In genomic region chr9:90270944-90271295, GRCm38 (mm10) we compare ENCODE assay signal across 8 mouse cellular contexts. TPM values are rescaled to one million over a fixed set of nuclear protein-coding genes. Genes with fewer than 3 reads are reported as not detected.
DNase-seq lines count a peak whose midpoint lies in the region; ATAC-seq and TF ChIP-seq lines count a peak whose summit lies in the region.

No protein-coding gene starts in this region.

- H3K9me3 ChIP-seq in forebrain, embryonic 10.5 days, result no peaks in the 10 kb centered on the region
- no peaks in the 10 kb centered on the region for H3K9me3 ChIP-seq in liver, embryonic 12.5 days (replicated peaks)
- no peaks in the 10 kb centered on the region for H3K9me3 ChIP-seq in stomach, embryonic 15.5 days

- TF ChIP-seq CTCF in spleen, adult 2 months (IDR thresholded peaks at IDR 0.05; ENCODE audit: extremely low read depth, insufficient read depth, insufficient read length, insufficient replicate concordance), result no peak

- H3K9ac ChIP-seq in liver, embryonic 12.5 days, result peak overlapping the region; percentile 92
- H3K9ac ChIP-seq in stomach, embryonic 15.5 days, result peak overlapping the region; percentile 84; the same call in 1 of the 2 replicates

- no peaks in the 10 kb centered on the region for H3K27me3 ChIP-seq in spleen, adult 2 months (ENCODE audit: control insufficient read depth, insufficient read depth, low read length)
- peaks cover 13% of the 10 kb centered on the region for H3K27me3 ChIP-seq in forebrain, embryonic 10.5 days (ENCODE audit: poor library complexity, severe bottlenecking)
- H3K27me3 ChIP-seq in liver, embryonic 12.5 days (replicated peaks), result no peaks in the 10 kb centered on the region
- H3K27me3 ChIP-seq in stomach, embryonic 15.5 days (replicated peaks), result no peaks in the 10 kb centered on the region

- H3K4me3 ChIP-seq in spleen, adult 2 months (ENCODE audit: extremely low read depth, insufficient read depth, insufficient read length), result peak overlapping the region; percentile 84
- peak overlapping the region; percentile 84 for H3K4me3 ChIP-seq in forebrain, embryonic 10.5 days
- H3K4me3 ChIP-seq in liver, embryonic 12.5 days, result peak overlapping the region; percentile 92
- H3K4me3 ChIP-seq in stomach, embryonic 15.5 days (replicated peaks), result peak overlapping the region; percentile 91

- peak overlapping the region; percentile 89 for H3K4me2 ChIP-seq in liver, embryonic 12.5 days
- H3K4me2 ChIP-seq in stomach, embryonic 15.5 days, result peak overlapping the region; percentile 84

- ATAC-seq in liver, embryonic 12.5 days, result peak; percentile 6; the same call in 1 of the 2 replicates
- ATAC-seq in stomach, embryonic 15.5 days (ENCODE audit: insufficient read depth, low FRiP score, low read depth), result peak; percentile 42; the same call in 1 of the 2 replicates

- H3K36me3 ChIP-seq in spleen, adult 2 months (ENCODE audit: control insufficient read depth, insufficient read depth, low read length), result no peaks in the 10 kb centered on the region
- no peaks in the 10 kb centered on the region; the same call in 1 of the 2 replicates for H3K36me3 ChIP-seq in forebrain, embryonic 10.5 days (replicated peaks)
- peaks cover 21% of the 10 kb centered on the region for H3K36me3 ChIP-seq in liver, embryonic 12.5 days
- no peaks in the 10 kb centered on the region for H3K36me3 ChIP-seq in stomach, embryonic 15.5 days

- no peak for DNase-seq in spleen, adult 2 months (ENCODE audit: low read depth in 1 of 2, low spot score in 2 of 2)
- no peak for DNase-seq in spleen, adult 18-20 months
- DNase-seq in forebrain, embryonic 10.5 days (ENCODE audit: extremely low spot score, low spot score), result no peak
- no peak for DNase-seq in left cerebral cortex, postnatal 36 days (ENCODE audit: low spot score in 2 of 2)
- no peak for DNase-seq in thymus, postnatal 10 days (ENCODE audit: low spot score in 2 of 2)
- DNase-seq in kidney, postnatal 10 days, result no peak

- peaks cover 2% of the 10 kb centered on the region; the same call in 1 of the 2 replicates for H3K4me1 ChIP-seq in spleen, adult 2 months (ENCODE audit: control insufficient read depth, insufficient read depth, insufficient read length)
- H3K4me1 ChIP-seq in forebrain, embryonic 10.5 days, result peaks cover 21% of the 10 kb centered on the region
- peaks cover 60% of the 10 kb centered on the region for H3K4me1 ChIP-seq in liver, embryonic 12.5 days
- H3K4me1 ChIP-seq in stomach, embryonic 15.5 days, result peaks cover 16% of the 10 kb centered on the region

- 10% methylated on average over 11 of the region's 11 CpGs for WGBS in spleen, adult 2 months
- 28% methylated on average over 11 of the region's 11 CpGs for WGBS in forebrain, embryonic 10.5 days
- WGBS in liver, embryonic 12.5 days (ENCODE audit: insufficient replicate concordance), result 17% methylated on average over 11 of the region's 11 CpGs
- 7% methylated on average over 11 of the region's 11 CpGs for whole genome bisulfite sequencing in stomach, embryonic 15.5 days

- intact Hi-C loops in left cerebral cortex, postnatal 36 days (cut with DNase I), result no loop called here

- no peak overlapping the region for H3K27ac ChIP-seq in spleen, adult 2 months (ENCODE audit: insufficient read depth, low read length)
- H3K27ac ChIP-seq in forebrain, embryonic 10.5 days, result peak overlapping the region; percentile 89
- peak overlapping the region; percentile 88; the same call in 1 of the 2 replicates for H3K27ac ChIP-seq in liver, embryonic 12.5 days
- H3K27ac ChIP-seq in stomach, embryonic 15.5 days, result peak overlapping the region; percentile 94

- no peak for TF ChIP-seq POLR2A in spleen, adult 2 months (IDR thresholded peaks at IDR 0.05; ENCODE audit: low read depth, low read length)

RNA-seq across cellular contexts. Expression of gene Tbc1d2b, which starts 0.3 kb away (rescaled TPM):
- polyA plus RNA-seq in spleen, adult 2 months (2012; rRNA removed), result 26.4 and 27.8 TPM in 2 replicates
- polyA plus RNA-seq in forebrain, embryonic 10.5 days (2016; fragmentation: Nextera tagmentation; extraction: Ambion mirVana), result 7.8 and 8.0 TPM in 2 replicates
- polyA plus RNA-seq in liver, embryonic 12.5 days (2016; fragmentation: Nextera tagmentation; extraction: Ambion mirVana), result 11.0 and 12.2 TPM in 2 replicates
- 17.1 and 17.8 TPM in 2 replicates for polyA plus RNA-seq in stomach, embryonic 15.5 days (2015; fragmentation: Nextera tagmentation; extraction: Ambion mirVana)
- total RNA-seq in left cerebral cortex, postnatal 36 days (2021), result 10 to 100 TPM in 1 of 2 experiments, 1 to 10 TPM in 1; 9.9 to 13.5 TPM
